Mouse (Mus musculus): Measurements from ENCODE around the gene Maea. TPM values are rescaled to one million over a fixed set of nuclear protein-coding genes. Genes with fewer than 3 reads are reported as not detected.

Gene Maea
- total RNA-seq, 2 experiments from 2014 or later = 60.4 to 226 TPM

- no peak for ATAC-seq (replicated peaks; ENCODE audit: low FRiP score, low TSS enrichment, poor library complexity, severe bottlenecking)
Observed at GRCm38 (mm10) chr5:33352273-33352645, 16.9 kb downstream of the Maea start.

GRCm38 (mm10) chr5:33353011-33353410, 17.7 kb downstream of the Maea start:
- no peak for ATAC-seq (replicated peaks; ENCODE audit: low FRiP score, low TSS enrichment, poor library complexity, severe bottlenecking)

GRCm38 (mm10) chr5:33357494-33357893, 22.2 kb downstream of the Maea start:
- peak; percentile 62; the same call in 1 of the 2 replicates for ATAC-seq (replicated peaks; ENCODE audit: low FRiP score, low TSS enrichment, poor library complexity, severe bottlenecking)

- ATAC-seq (replicated peaks; ENCODE audit: low FRiP score, low TSS enrichment, poor library complexity, severe bottlenecking) = no peak
Observed at GRCm38 (mm10) chr5:33358467-33358866, 23.2 kb downstream of the Maea start.

- ATAC-seq (replicated peaks; ENCODE audit: low FRiP score, low TSS enrichment, poor library complexity, severe bottlenecking) = no peak
Observed at GRCm38 (mm10) chr5:33363263-33363662, 28.0 kb downstream of the Maea start.

GRCm38 (mm10) chr5:33368651-33369050, 33.3 kb downstream of the Maea start:
- no peak for ATAC-seq (replicated peaks; ENCODE audit: low FRiP score, low TSS enrichment, poor library complexity, severe bottlenecking)

- ATAC-seq (replicated peaks; ENCODE audit: low FRiP score, low TSS enrichment, poor library complexity, severe bottlenecking) = peak; percentile 77
Observed at GRCm38 (mm10) chr5:33371137-33371536, 35.8 kb downstream of the Maea start.

- ATAC-seq (replicated peaks; ENCODE audit: low FRiP score, low TSS enrichment, poor library complexity, severe bottlenecking) = peak; percentile 42
Observed at GRCm38 (mm10) chr5:33371668-33372067, 36.4 kb downstream of the Maea start.

- ATAC-seq (replicated peaks; ENCODE audit: low FRiP score, low TSS enrichment, poor library complexity, severe bottlenecking) = no peak
Observed at GRCm38 (mm10) chr5:33372331-33373038, 37.2 kb downstream of the Maea start.

GRCm38 (mm10) chr5:33377176-33377575, 41.9 kb downstream of the Maea start:
- no peak for ATAC-seq (replicated peaks; ENCODE audit: low FRiP score, low TSS enrichment, poor library complexity, severe bottlenecking)

GRCm38 (mm10) chr5:33377801-33378301, 42.5 kb downstream of the Maea start:
- ATAC-seq (replicated peaks; ENCODE audit: low FRiP score, low TSS enrichment, poor library complexity, severe bottlenecking) = peak; percentile 36

GRCm38 (mm10) chr5:33378302-33378854, 43.1 kb downstream of the Maea start, which contains the start of gene Uvssa:
TSS of gene Uvssa (plus strand) at chr5:33378549.
- peak; percentile 98 for ATAC-seq (replicated peaks; ENCODE audit: low FRiP score, low TSS enrichment, poor library complexity, severe bottlenecking)

- ATAC-seq (replicated peaks; ENCODE audit: low FRiP score, low TSS enrichment, poor library complexity, severe bottlenecking) = no peak
Observed at GRCm38 (mm10) chr5:33387550-33387949, 52.2 kb downstream of the Maea start.

- ATAC-seq (replicated peaks; ENCODE audit: low FRiP score, low TSS enrichment, poor library complexity, severe bottlenecking) = peak; percentile 93
Observed at GRCm38 (mm10) chr5:33393803-33394202, 58.5 kb downstream of the Maea start.

- no peak for ATAC-seq (replicated peaks; ENCODE audit: low FRiP score, low TSS enrichment, poor library complexity, severe bottlenecking)
Observed at GRCm38 (mm10) chr5:33395693-33396092, 60.4 kb downstream of the Maea start.

- ATAC-seq (replicated peaks; ENCODE audit: low FRiP score, low TSS enrichment, poor library complexity, severe bottlenecking) = no peak
Observed at GRCm38 (mm10) chr5:33396828-33397227, 61.5 kb downstream of the Maea start.

- ATAC-seq (replicated peaks; ENCODE audit: low FRiP score, low TSS enrichment, poor library complexity, severe bottlenecking) = no peak
Observed at GRCm38 (mm10) chr5:33400819-33401218, 65.5 kb downstream of the Maea start.

GRCm38 (mm10) chr5:33420313-33420712, 85.0 kb downstream of the Maea start:
- ATAC-seq (replicated peaks; ENCODE audit: low FRiP score, low TSS enrichment, poor library complexity, severe bottlenecking) = no peak

Measured in megakaryocyte-erythroid progenitor cell, adult 5-6 weeks (primary cell).